Mouse (Mus musculus) intestine, embryonic 16.5 days (tissue): Measurements from ENCODE around the gene Ino80b. TPM values are rescaled to one million over a fixed set of nuclear protein-coding genes. Genes with fewer than 3 reads are reported as not detected.
A peak's percentile ranks its signal among the peaks of the same experiment; 100 is the strongest.

ENCODE experiments used
- ATAC-seq: fragments of 200-750 bp; cut with Nextera tagmentation; 2 replicates; pipeline ENCODE4 v1.8.0; 2017; ENCODE audit warnings: moderate TSS enrichment, moderate library complexity
- H3K27ac ChIP-seq: fragments of 300-500 bp; sonication (generic); 2 replicates; pipeline ENCODE4 v1.5.1; 2014; ENCODE audit warnings: mild to moderate bottlenecking, low read length
- H3K27me3 ChIP-seq: fragments of 300-500 bp; sonication (generic); replicated peaks from 2 replicates; pipeline ENCODE4 v1.6.1; 2014; ENCODE audit warnings: low read length, control low read depth, mixed read lengths; ENCODE audit not compliant: control insufficient read depth, insufficient read depth
- H3K36me3 ChIP-seq: fragments of 300-500 bp; sonication (generic); 2 replicates; pipeline ENCODE4 v1.6.1; 2014; ENCODE audit warnings: low read length, control low read depth; ENCODE audit not compliant: control insufficient read depth, insufficient read depth
- H3K4me1 ChIP-seq: fragments of 300-500 bp; sonication (generic); 2 replicates; pipeline ENCODE4 v1.6.1; 2014; ENCODE audit warnings: low read length, control low read depth, mixed read lengths; ENCODE audit not compliant: control insufficient read depth, insufficient read depth
- H3K4me2 ChIP-seq: fragments of 300-500 bp; sonication (generic); 2 replicates; pipeline ENCODE4 v1.6.1; 2014; ENCODE audit warnings: low read depth, low read length, control low read depth
- H3K4me3 ChIP-seq: fragments of 300-500 bp; sonication (generic); 2 replicates; pipeline ENCODE4 v1.5.1; 2014; ENCODE audit warnings: mild to moderate bottlenecking, low read length
- H3K9ac ChIP-seq: fragments of 300-500 bp; sonication (generic); 2 replicates; pipeline ENCODE4 v1.6.1; 2014; ENCODE audit warnings: low read depth, low read length
- H3K9me3 ChIP-seq: fragments of 300-500 bp; sonication (generic); 2 replicates; pipeline ENCODE4 v1.6.1; 2016; ENCODE audit warnings: low read length, control low read depth; ENCODE audit not compliant: control insufficient read depth
- WGBS: fragments of 180-500 bp; shearing (Covaris S2); extraction: QIAGEN DNeasy Blood & Tissue Kit; methylation state at CpG from one replicate; pipeline ENCODE4 v1.1.7; 2014; 5-methylcytosine and 5-hydroxymethylcytosine counted together
- polyA plus RNA-seq: library from polyadenylated mRNA; unstranded; fragments of >200 nt; fragmentation: Nextera tagmentation; extraction: Ambion mirVana; gene quantifications from 2 replicates; pipeline ENCODE4 v1.2.1, GENCODE M21; 2015

Ino80b gene
- polyA plus RNA-seq, 1 experiment from 2014 or later = 8.2 TPM

DNA sequence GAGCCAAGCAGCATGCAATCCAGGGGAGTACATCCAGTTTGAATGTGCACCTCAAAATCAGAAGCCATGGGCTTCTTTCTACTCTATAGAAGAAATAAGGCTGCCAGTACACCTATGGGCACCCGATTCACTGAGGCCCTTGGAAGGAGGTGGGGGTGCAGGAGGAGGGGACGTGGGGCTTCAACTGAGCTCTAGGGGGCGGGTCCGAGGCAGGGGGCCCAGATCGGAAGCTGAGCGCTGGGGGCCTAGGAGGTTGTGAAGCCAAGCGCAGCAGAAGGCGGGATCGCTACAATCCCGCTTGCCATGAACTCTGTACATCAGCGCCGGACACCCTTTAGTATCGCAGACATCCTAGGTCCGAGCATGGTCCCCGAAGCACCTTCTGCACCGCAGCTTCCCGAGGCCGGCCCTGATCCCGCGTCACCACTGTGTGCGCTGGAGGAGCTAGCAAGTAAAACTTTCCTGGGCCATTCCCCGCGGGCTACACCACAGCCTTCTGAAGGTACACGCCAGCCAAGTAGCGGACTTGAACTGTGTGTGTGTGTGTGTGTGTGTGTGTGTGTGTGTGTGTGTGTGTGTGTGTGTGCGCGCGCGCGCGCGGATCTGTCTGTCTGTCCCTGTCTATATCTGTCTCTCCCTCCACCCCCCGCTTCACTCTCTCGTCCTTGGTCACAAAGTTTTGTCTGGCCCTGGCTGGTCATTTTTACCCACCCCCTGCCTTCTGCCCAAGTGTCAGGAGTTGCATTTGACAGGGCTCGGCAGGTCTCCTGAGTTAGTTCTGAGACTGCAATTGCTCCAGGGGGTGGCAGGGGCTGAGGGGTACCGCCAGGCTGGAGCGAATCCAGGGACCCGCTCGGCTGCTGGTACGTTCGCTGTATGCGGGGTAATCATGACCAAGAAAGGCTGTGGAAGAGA, 38.9 kb downstream of the Ino80b start, which contains the start of gene Lbx2:
TSS of gene Lbx2 (plus strand) at position 247 of the 915 bp plus-strand sequence.
- Histone ChIP-seq H3K4me3 (peak within 1 kb of the TSS; percentile 32), H3K4me1 (peaks cover 16% of the 10 kb centered on the region), H3K27me3 (peaks cover 70% of the 10 kb centered on the region), H3K27ac (no peak within 1 kb of the TSS), H3K9me3 (no peaks in the 10 kb centered on the region), H3K36me3 (peaks cover 4% of the 10 kb centered on the region), H3K4me2 (peak within 1 kb of the TSS; percentile 33), H3K9ac (0 out of 2 replicates have a peak within 1 kb of the TSS, but pooled peaks have one; percentile 23)
- 4% methylated on average over 42 of the region's 42 CpGs for WGBS
- ATAC-seq = no peak

- ATAC-seq = no peak
- Histone ChIP-seq H3K9ac (no peak overlapping the region), H3K4me1 (peaks cover 17% of the 10 kb centered on the region), H3K4me2 (no peak overlapping the region), H3K27ac (no peak overlapping the region), H3K9me3 (no peaks in the 10 kb centered on the region), H3K4me3 (no peak overlapping the region), H3K27me3 (peaks cover 65% of the 10 kb centered on the region), H3K36me3 (peaks cover 4% of the 10 kb centered on the region)
- 15% methylated on average over 6 of the region's 6 CpGs for WGBS
Measured at GRCm38 (mm10) chr6:83084477-83084876, 40.8 kb downstream of the Ino80b start.

DNA sequence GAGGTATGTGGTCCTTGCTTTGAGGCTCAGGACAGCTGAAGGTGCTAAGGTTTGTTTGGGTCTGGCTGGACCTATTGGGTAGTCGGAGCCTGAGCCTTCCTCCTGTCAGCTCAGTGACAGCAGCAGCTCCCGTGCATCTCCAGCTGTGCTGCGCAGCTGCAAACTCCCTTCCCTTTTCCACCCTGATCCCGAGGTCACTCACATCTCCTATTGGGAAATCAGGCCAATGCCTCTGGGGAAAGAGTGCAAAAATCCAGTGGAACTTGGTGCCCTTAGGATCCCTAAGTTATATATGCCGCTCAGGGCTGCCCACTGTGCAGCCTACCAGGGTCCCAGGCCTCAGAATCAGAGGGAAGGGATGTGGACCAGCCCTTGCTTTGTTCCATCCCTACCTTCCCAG, 41.7 kb downstream of the Ino80b start:
- Histone ChIP-seq H3K4me3 (no peak overlapping the region), H3K27ac (no peak overlapping the region), H3K4me2 (no peak overlapping the region), H3K36me3 (peaks cover 4% of the 10 kb centered on the region), H3K9ac (no peak overlapping the region), H3K9me3 (no peaks in the 10 kb centered on the region), H3K27me3 (peaks cover 58% of the 10 kb centered on the region), H3K4me1 (peaks cover 25% of the 10 kb centered on the region)
- no peak for ATAC-seq
- WGBS = 35% methylated on average over 5 of the region's 5 CpGs

GRCm38 (mm10) chr6:83080210-83080609, 45.0 kb downstream of the Ino80b start:
- ATAC-seq = no peak
- Histone ChIP-seq H3K27me3 (peaks cover 33% of the 10 kb centered on the region), H3K27ac (no peak overlapping the region), H3K9ac (no peak overlapping the region), H3K4me1 (peaks cover 8% of the 10 kb centered on the region; the same call in 1 of the 2 replicates), H3K4me3 (no peak overlapping the region), H3K4me2 (no peak overlapping the region), H3K9me3 (no peaks in the 10 kb centered on the region), H3K36me3 (peaks cover 4% of the 10 kb centered on the region)
- WGBS = 89% methylated on average over 5 of the region's 5 CpGs

GRCm38 (mm10) chr6:83078324-83078858, 46.8 kb downstream of the Ino80b start:
- WGBS = under 1% methylated on average over 46 of the region's 46 CpGs
- H3K27ac ChIP-seq = peak overlapping the region; percentile 78
- peak; percentile 95 for ATAC-seq
- peak overlapping the region; percentile 88 for H3K9ac ChIP-seq
- H3K4me1 ChIP-seq = peaks cover 8% of the 10 kb centered on the region; the same call in 1 of the 2 replicates
- H3K27me3 ChIP-seq = peaks cover 30% of the 10 kb centered on the region
- peaks cover 4% of the 10 kb centered on the region for H3K36me3 ChIP-seq
- H3K9me3 ChIP-seq = no peaks in the 10 kb centered on the region
- H3K4me3 ChIP-seq = peak overlapping the region; percentile 85
- H3K4me2 ChIP-seq = peak overlapping the region; percentile 85

- under 1% methylated on average over 54 of the region's 54 CpGs for WGBS
- H3K4me3 ChIP-seq = peak within 1 kb of the TSS; percentile 85
- H3K27me3 ChIP-seq = peaks cover 29% of the 10 kb centered on the region
- H3K36me3 ChIP-seq = peaks cover 4% of the 10 kb centered on the region
- peak within 1 kb of the TSS; percentile 78 for H3K27ac ChIP-seq
- ATAC-seq = peak; percentile 71
- peak within 1 kb of the TSS; percentile 97 for H3K4me2 ChIP-seq
- peaks cover 8% of the 10 kb centered on the region; the same call in 1 of the 2 replicates for H3K4me1 ChIP-seq
- peak within 1 kb of the TSS; percentile 88 for H3K9ac ChIP-seq
- no peaks in the 10 kb centered on the region for H3K9me3 ChIP-seq
Measured at GRCm38 (mm10) chr6:83077630-83078323, 47.5 kb downstream of the Ino80b start, which contains the start of gene Pcgf1. TSS of gene Pcgf1 (plus strand) at chr6:83077869.

DNA sequence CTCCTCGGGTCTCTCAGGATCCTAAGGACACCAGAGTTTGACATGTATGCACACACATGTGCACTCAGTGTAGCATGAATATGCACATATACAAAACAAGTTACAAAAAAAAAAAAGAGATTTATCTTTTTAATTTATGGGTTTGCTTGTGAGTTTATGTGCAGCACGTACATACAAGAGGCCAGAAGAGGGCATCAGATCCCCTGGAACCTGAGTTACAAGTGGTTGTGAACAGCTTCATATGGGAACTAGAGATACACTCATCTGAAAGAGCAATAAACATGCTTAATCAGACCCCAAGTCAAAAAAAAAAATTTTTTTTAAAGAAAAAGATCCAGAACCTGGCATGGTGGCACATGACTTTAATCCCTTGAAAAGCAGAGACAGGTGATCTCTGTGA, 50.3 kb downstream of the Ino80b start:
- H3K9me3 ChIP-seq = no peaks in the 10 kb centered on the region
- no peak overlapping the region for H3K4me3 ChIP-seq
- H3K4me2 ChIP-seq = no peak overlapping the region
- no peak for ATAC-seq
- peaks cover 19% of the 10 kb centered on the region for H3K4me1 ChIP-seq
- H3K27me3 ChIP-seq = peaks cover 54% of the 10 kb centered on the region
- H3K27ac ChIP-seq = no peak overlapping the region
- no peak overlapping the region for H3K9ac ChIP-seq
- WGBS = 13% methylated on average over 2 of the region's 2 CpGs
- no peaks in the 10 kb centered on the region for H3K36me3 ChIP-seq
